Mouse (Mus musculus) liver, postnatal 0 days (tissue): ENCODE measurements around the gene Prlhr. TPM values are rescaled to one million over a fixed set of nuclear protein-coding genes. Genes with fewer than 3 reads are reported as not detected.

ENCODE experiments used
- ATAC-seq: fragments of 200-750 bp; cut with Nextera tagmentation; 2 replicates; pipeline ENCODE4 v1.8.0; 2017; ENCODE audit warnings: mild to moderate bottlenecking, moderate library complexity
- DNase-seq: peaks from one replicate; pipeline ENCODE4 v3.0.0-alpha.2; 2016
- H3K27ac ChIP-seq: fragments of 300-500 bp; sonication (generic); 2 replicates; pipeline ENCODE4 v1.5.1; 2014; ENCODE audit warnings: antibody characterized with exemption, moderate library complexity, mild to moderate bottlenecking, low read depth
- H3K27me3 ChIP-seq: fragments of 300-500 bp; sonication (generic); 2 replicates; pipeline ENCODE4 v1.6.1; 2014; ENCODE audit warnings: low read length, control low read depth, mixed read lengths; ENCODE audit not compliant: insufficient read depth
- H3K36me3 ChIP-seq: fragments of 300-500 bp; sonication (generic); replicated peaks from 2 replicates; pipeline ENCODE4 v1.6.1; 2014; ENCODE audit warnings: mild to moderate bottlenecking, control low read depth, low read length, moderate library complexity, mixed read lengths; ENCODE audit not compliant: insufficient read depth
- H3K4me1 ChIP-seq: fragments of 300-500 bp; sonication (generic); 2 replicates; pipeline ENCODE4 v1.6.1; 2014; ENCODE audit warnings: antibody characterized with exemption, mild to moderate bottlenecking, control low read depth; ENCODE audit not compliant: insufficient read depth
- H3K4me2 ChIP-seq: fragments of 300-500 bp; sonication (generic); 2 replicates; pipeline ENCODE4 v1.6.1; 2014; ENCODE audit warnings: low read depth, mild to moderate bottlenecking, low read length, moderate library complexity, mixed read lengths
- H3K4me3 ChIP-seq: fragments of 300-500 bp; sonication (generic); 2 replicates; pipeline ENCODE4 v1.5.1; 2014; ENCODE audit warnings: low read depth, low read length
- H3K9ac ChIP-seq: fragments of 300-500 bp; sonication (generic); replicated peaks from 2 replicates; pipeline ENCODE4 v1.6.1; 2014; ENCODE audit warnings: mild to moderate bottlenecking, moderate library complexity
- H3K9me3 ChIP-seq: fragments of 300-500 bp; sonication (generic); 2 replicates; pipeline ENCODE4 v1.6.1; 2016; ENCODE audit warnings: mild to moderate bottlenecking, control low read depth, low read length, mixed read lengths
- CTCF ChIP-seq: sonication (generic); IDR thresholded peaks from 2 replicates; pipeline ENCODE4 v1.5.1; 2016; ENCODE audit warnings: antibody characterized with exemption, low read depth
- EP300 ChIP-seq: IDR thresholded peaks from 2 replicates; pipeline ENCODE4 v1.6.1; 2016; ENCODE audit warnings: antibody characterized with exemption, low read depth, mild to moderate bottlenecking
- whole genome bisulfite sequencing: fragments of 180-500 bp; shearing (Covaris S2); extraction: QIAGEN DNeasy Blood & Tissue Kit; methylation state at CpG from one replicate; pipeline ENCODE4 v1.1.7; 2014; ENCODE audit not compliant: insufficient replicate concordance; 5-methylcytosine and 5-hydroxymethylcytosine counted together
- polyA plus RNA-seq: library from polyadenylated mRNA; unstranded; fragments of >200 nt; fragmentation: Nextera tagmentation; extraction: Ambion mirVana; gene quantifications from 2 replicates; pipeline ENCODE4 v1.2.1, GENCODE M21; 2015

Gene Prlhr
- polyA plus RNA-seq, 1 experiment from 2014 or later = not detected

DNA sequence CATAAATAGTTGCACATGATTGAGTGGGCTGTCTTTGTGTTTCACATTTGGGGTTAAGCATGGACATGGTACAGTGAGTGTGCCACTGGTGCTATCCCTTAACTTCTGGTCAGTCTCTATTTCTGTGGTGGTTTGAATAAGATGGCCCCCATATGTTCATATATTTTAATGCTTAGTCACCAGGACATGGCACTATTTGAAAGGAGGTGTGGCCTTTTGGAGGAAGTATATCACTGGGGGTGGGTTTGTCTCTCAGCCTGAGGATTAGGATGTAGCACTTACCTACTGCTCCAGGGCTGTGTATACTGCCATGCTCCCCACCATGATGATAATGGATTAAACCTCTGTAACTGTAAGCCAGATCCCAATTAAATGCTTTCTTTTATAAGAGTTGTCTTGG lies 17.2 kb upstream of the Prlhr start:
- Histone ChIP-seq H3K9me3 (no peaks in the 10 kb centered on the region), H3K27ac (no peak overlapping the region), H3K27me3 (no peaks in the 10 kb centered on the region), H3K9ac (no peak overlapping the region), H3K4me1 (no peaks in the 10 kb centered on the region), H3K36me3 (no peaks in the 10 kb centered on the region), H3K4me2 (no peak overlapping the region), H3K4me3 (no peak overlapping the region)
- TF ChIP-seq CTCF = no peak
- no peak for TF ChIP-seq EP300
- no peak for DNase-seq
- ATAC-seq = no peak

- no peak overlapping the region for H3K4me3 ChIP-seq
- TF ChIP-seq CTCF (no peak), EP300 (no peak)
- H3K27me3 ChIP-seq = no peaks in the 10 kb centered on the region
- H3K27ac ChIP-seq = no peak overlapping the region
- H3K36me3 ChIP-seq = no peaks in the 10 kb centered on the region
- ATAC-seq (no peak), DNase-seq (no peak)
- H3K9me3 ChIP-seq = no peaks in the 10 kb centered on the region
- H3K9ac ChIP-seq = no peak overlapping the region
- 13% methylated on average over 1 of the region's 1 CpGs for WGBS
- no peaks in the 10 kb centered on the region for H3K4me1 ChIP-seq
- H3K4me2 ChIP-seq = no peak overlapping the region
Observed at GRCm38 (mm10) chr19:60478859-60479258, 10.8 kb upstream of the Prlhr start.

DNA sequence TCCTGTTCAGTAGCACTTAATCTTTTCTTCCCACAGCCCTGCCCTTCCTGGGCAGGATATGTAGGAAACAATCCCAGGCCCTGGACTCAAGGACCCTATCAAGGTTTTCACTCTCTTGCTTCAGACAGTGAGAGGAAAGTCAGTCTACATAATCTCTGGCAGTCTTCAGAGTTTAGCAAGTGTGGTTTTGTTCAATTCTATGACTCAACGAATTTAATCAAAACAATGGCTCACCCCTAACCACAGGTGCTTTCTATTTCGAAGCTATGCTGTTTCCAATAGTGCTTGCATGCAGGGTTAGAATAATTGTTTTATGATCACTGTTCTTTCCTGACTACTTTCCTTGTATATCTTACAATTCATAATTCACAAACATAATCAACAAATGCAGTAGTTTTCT lies 9.7 kb upstream of the Prlhr start:
- ATAC-seq = no peak
- H3K36me3 ChIP-seq = no peaks in the 10 kb centered on the region
- no peak overlapping the region for H3K27ac ChIP-seq
- H3K4me1 ChIP-seq = no peaks in the 10 kb centered on the region
- no peak for DNase-seq
- no peaks in the 10 kb centered on the region for H3K27me3 ChIP-seq
- no peak overlapping the region for H3K4me2 ChIP-seq
- 35% methylated on average over 2 of the region's 2 CpGs for WGBS
- TF ChIP-seq EP300 (no peak), CTCF (no peak)
- no peak overlapping the region for H3K4me3 ChIP-seq
- no peak overlapping the region for H3K9ac ChIP-seq
- no peaks in the 10 kb centered on the region for H3K9me3 ChIP-seq

GRCm38 (mm10) chr19:60468846-60469245 lies 742 bp upstream of the Prlhr start:
- peaks cover 31% of the 10 kb centered on the region for H3K27me3 ChIP-seq
- ATAC-seq (no peak), DNase-seq (peak; percentile 50)
- H3K27ac ChIP-seq = no peak overlapping the region
- no peak overlapping the region for H3K9ac ChIP-seq
- H3K4me3 ChIP-seq = no peak overlapping the region
- no peaks in the 10 kb centered on the region for H3K9me3 ChIP-seq
- H3K4me1 ChIP-seq = peaks cover 4% of the 10 kb centered on the region; the same call in 1 of the 2 replicates
- 1% methylated on average over 10 of the region's 10 CpGs for WGBS
- H3K36me3 ChIP-seq = no peaks in the 10 kb centered on the region
- no peak overlapping the region for H3K4me2 ChIP-seq
- TF ChIP-seq EP300 (no peak), CTCF (no peak)

DNA sequence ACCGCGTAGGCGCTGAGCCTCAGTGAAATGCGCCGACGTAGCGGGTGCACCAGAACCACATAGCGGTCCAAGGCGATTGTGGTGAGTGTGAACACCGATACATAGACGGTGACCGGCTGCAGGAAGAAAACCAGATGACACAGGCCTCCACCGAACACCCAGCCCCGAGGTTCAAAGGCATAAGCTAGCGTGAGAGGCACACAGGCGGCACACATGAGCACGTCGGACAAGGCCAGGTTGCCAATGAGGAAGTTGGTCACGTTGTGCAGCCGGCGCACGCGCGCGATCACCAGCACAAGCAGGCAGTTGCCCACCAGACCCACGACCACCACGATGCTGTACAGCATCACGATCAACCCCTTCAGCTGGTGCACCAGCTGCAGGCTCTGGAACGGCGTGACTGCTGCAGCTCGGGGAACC lies 506 bp downstream of the Prlhr start:
- Histone ChIP-seq H3K4me1 (peaks cover 4% of the 10 kb centered on the region; the same call in 1 of the 2 replicates), H3K9ac (no peak overlapping the region), H3K36me3 (no peaks in the 10 kb centered on the region), H3K27me3 (peaks cover 31% of the 10 kb centered on the region), H3K27ac (no peak overlapping the region), H3K9me3 (no peaks in the 10 kb centered on the region), H3K4me3 (peak overlapping the region; percentile 13; the same call in 1 of the 2 replicates), H3K4me2 (peak overlapping the region; percentile 36)
- peak; percentile 17 for DNase-seq
- ATAC-seq = no peak
- 11% methylated on average over 31 of the region's 31 CpGs for WGBS
- no peak for TF ChIP-seq CTCF
- TF ChIP-seq EP300 = no peak

GRCm38 (mm10) chr19:60466953-60467570 lies 1.0 kb downstream of the Prlhr start:
- H3K9ac ChIP-seq = no peak overlapping the region
- peaks cover 4% of the 10 kb centered on the region; the same call in 1 of the 2 replicates for H3K4me1 ChIP-seq
- DNase-seq = peak; percentile 72
- ATAC-seq = peak; percentile 44; the same call in 1 of the 2 replicates
- H3K27me3 ChIP-seq = peaks cover 31% of the 10 kb centered on the region
- peak overlapping the region; percentile 36 for H3K4me2 ChIP-seq
- peak overlapping the region; percentile 13; the same call in 1 of the 2 replicates for H3K4me3 ChIP-seq
- TF ChIP-seq EP300 = no peak
- peak; percentile 76 for TF ChIP-seq CTCF
- no peaks in the 10 kb centered on the region for H3K36me3 ChIP-seq
- H3K27ac ChIP-seq = no peak overlapping the region
- no peaks in the 10 kb centered on the region for H3K9me3 ChIP-seq
- WGBS = 4% methylated on average over 41 of the region's 41 CpGs
